Mouse (Mus musculus) E14TG2a.4 (cell line): ENCODE measurements around the gene Zfp790.

Experiments
- H3K27me3 ChIP-seq: 2 replicates; pipeline ENCODE4 v1.6.1; 2014; ENCODE audit warnings: low read length, control low read depth; ENCODE audit not compliant: insufficient read depth
- H3K36me3 ChIP-seq: 2 replicates; pipeline ENCODE4 v1.6.1; 2014; ENCODE audit warnings: low read length, control low read depth; ENCODE audit not compliant: insufficient read depth
- H3K4me1 ChIP-seq: replicated peaks from 2 replicates; pipeline ENCODE4 v1.6.1; 2014; ENCODE audit warnings: low read depth, low read length, control low read depth
- H3K4me3 ChIP-seq: replicated peaks from 2 replicates; pipeline ENCODE4 v1.5.1; 2014; ENCODE audit warnings: mild to moderate bottlenecking, low read length
- H3K9me3 ChIP-seq: 2 replicates; pipeline ENCODE4 v1.6.1; 2014; ENCODE audit warnings: low read length, control low read depth
- CTCF ChIP-seq: conservative IDR thresholded peaks from 2 replicates; pipeline ENCODE4 v1.5.1; 2014; ENCODE audit warnings: low read length
- NANOG ChIP-seq: IDR thresholded peaks from 2 replicates; pipeline ENCODE4 v1.6.1; 2014; ENCODE audit warnings: borderline replicate concordance, low read length, mixed read lengths
- POU5F1 ChIP-seq: IDR thresholded peaks from 2 replicates; pipeline ENCODE4 v1.6.1; 2014; ENCODE audit warnings: low read length, borderline replicate concordance

The Zfp790 gene

GRCm38 (mm10) chr7:29783871-29784551 lies 31.9 kb upstream of the Zfp790 start, which contains the start of gene Zfp30:
TSS of gene Zfp30 (plus strand) at chr7:29783998.
- H3K36me3 ChIP-seq = peaks cover 21% of the 10 kb centered on the region
- H3K9me3 ChIP-seq = peaks cover 8% of the 10 kb centered on the region; the same call in 1 of the 2 replicates
- peaks cover 25% of the 10 kb centered on the region for H3K4me1 ChIP-seq
- H3K27me3 ChIP-seq = no peaks in the 10 kb centered on the region
- no peak for TF ChIP-seq POU5F1
- TF ChIP-seq CTCF = no peak
- no peak for TF ChIP-seq NANOG
- H3K4me3 ChIP-seq = peak within 1 kb of the TSS; percentile 88

- peaks cover 28% of the 10 kb centered on the region for H3K4me1 ChIP-seq
- H3K27me3 ChIP-seq = no peaks in the 10 kb centered on the region
- no peak for TF ChIP-seq CTCF
- no peak for TF ChIP-seq NANOG
- TF ChIP-seq POU5F1 = no peak
- no peak overlapping the region; the same call in 1 of the 2 replicates for H3K4me3 ChIP-seq
- H3K36me3 ChIP-seq = peaks cover 23% of the 10 kb centered on the region
- H3K9me3 ChIP-seq = peaks cover 8% of the 10 kb centered on the region; the same call in 1 of the 2 replicates
These were observed 30.9 kb upstream of the Zfp790 start for GRCm38 (mm10) chr7:29785023-29785422.

- TF ChIP-seq NANOG (no peak), CTCF (no peak), POU5F1 (no peak)
- Histone ChIP-seq H3K9me3 (peaks cover 8% of the 10 kb centered on the region; the same call in 1 of the 2 replicates), H3K27me3 (no peaks in the 10 kb centered on the region), H3K36me3 (peaks cover 23% of the 10 kb centered on the region), H3K4me1 (peaks cover 28% of the 10 kb centered on the region), H3K4me3 (peak overlapping the region; percentile 52)
These were observed 30.0 kb upstream of the Zfp790 start for GRCm38 (mm10) chr7:29785888-29786287.

GRCm38 (mm10) chr7:29792906-29793305 lies 23.0 kb upstream of the Zfp790 start:
- peaks cover 18% of the 10 kb centered on the region for H3K27me3 ChIP-seq
- peaks cover 28% of the 10 kb centered on the region for H3K9me3 ChIP-seq
- TF ChIP-seq POU5F1 = no peak
- TF ChIP-seq CTCF = no peak

GRCm38 (mm10) chr7:29807046-29807445 lies 8.9 kb upstream of the Zfp790 start:
- Histone ChIP-seq H3K36me3 (no peaks in the 10 kb centered on the region), H3K4me3 (no peak overlapping the region), H3K27me3 (no peaks in the 10 kb centered on the region), H3K4me1 (no peaks in the 10 kb centered on the region), H3K9me3 (peaks cover 31% of the 10 kb centered on the region)
- TF ChIP-seq NANOG (no peak), CTCF (no peak), POU5F1 (no peak)

More at GRCm38 (mm10) chr7:29792906-29793305, 23.0 kb upstream of the Zfp790 start:
- peaks cover 15% of the 10 kb centered on the region; the same call in 1 of the 2 replicates for H3K4me1 ChIP-seq
- H3K4me3 ChIP-seq = peak overlapping the region; percentile 72
- H3K36me3 ChIP-seq = peaks cover 17% of the 10 kb centered on the region

GRCm38 (mm10) chr7:29812244-29812643 lies 3.7 kb upstream of the Zfp790 start:
- Histone ChIP-seq H3K27me3 (no peaks in the 10 kb centered on the region), H3K4me3 (no peak overlapping the region)
- no peak for TF ChIP-seq POU5F1
- TF ChIP-seq NANOG = no peak
- no peak for TF ChIP-seq CTCF

GRCm38 (mm10) chr7:29814381-29814780 lies 1.5 kb upstream of the Zfp790 start:
- TF ChIP-seq POU5F1 (no peak), NANOG (no peak), CTCF (no peak)
- H3K9me3 ChIP-seq = peaks cover 32% of the 10 kb centered on the region

More at GRCm38 (mm10) chr7:29812244-29812643, 3.7 kb upstream of the Zfp790 start:
- H3K9me3 ChIP-seq = peaks cover 40% of the 10 kb centered on the region
- H3K36me3 ChIP-seq = no peaks in the 10 kb centered on the region
- H3K4me1 ChIP-seq = peaks cover 12% of the 10 kb centered on the region

GRCm38 (mm10) chr7:29815061-29815784 lies 691 bp upstream of the Zfp790 start:
- no peaks in the 10 kb centered on the region for H3K27me3 ChIP-seq
- 0 out of 2 replicates have a peak, but pooled peaks cover 4% of the 10 kb centered on the region for H3K36me3 ChIP-seq
- no peak for TF ChIP-seq POU5F1
- no peak for TF ChIP-seq CTCF
- TF ChIP-seq NANOG = no peak
- peaks cover 29% of the 10 kb centered on the region for H3K9me3 ChIP-seq
- H3K4me3 ChIP-seq = peak overlapping the region; percentile 89
- H3K4me1 ChIP-seq = peaks cover 24% of the 10 kb centered on the region

More at GRCm38 (mm10) chr7:29814381-29814780, 1.5 kb upstream of the Zfp790 start:
- Histone ChIP-seq H3K36me3 (0 out of 2 replicates have a peak, but pooled peaks cover 4% of the 10 kb centered on the region), H3K4me3 (no peak overlapping the region), H3K27me3 (no peaks in the 10 kb centered on the region), H3K4me1 (peaks cover 17% of the 10 kb centered on the region)
